Mouse (Mus musculus) embryonic fibroblast, embryonic 13.5 days (primary cell): ENCODE data around the gene Tbc1d2.

Experiments
- CTCF ChIP-seq: IDR thresholded peaks from 2 replicates; pipeline ENCODE4 v1.5.1; 2011; ENCODE audit warnings: mild to moderate bottlenecking, control low read depth, low read length, moderate library complexity, borderline replicate concordance; ENCODE audit not compliant: insufficient read depth
- POLR2A ChIP-seq: IDR thresholded peaks from 2 replicates; pipeline ENCODE4 v1.6.1; 2011; ENCODE audit warnings: low read depth, mild to moderate bottlenecking, control low read depth, low read length, moderate library complexity

- TF ChIP-seq CTCF: no peak
- TF ChIP-seq POLR2A: no peak
Observed at GRCm38 (mm10) chr4:46572616-46573015, 77.4 kb downstream of the Tbc1d2 start.
